Mouse (Mus musculus): Measurements from ENCODE around the gene Zfp467. TPM values are rescaled to one million over a fixed set of nuclear protein-coding genes. Genes with fewer than 3 reads are reported as not detected.

The Zfp467 gene
- polyA plus RNA-seq, 1 experiment from 2014 or later = 1.8 TPM

DNA sequence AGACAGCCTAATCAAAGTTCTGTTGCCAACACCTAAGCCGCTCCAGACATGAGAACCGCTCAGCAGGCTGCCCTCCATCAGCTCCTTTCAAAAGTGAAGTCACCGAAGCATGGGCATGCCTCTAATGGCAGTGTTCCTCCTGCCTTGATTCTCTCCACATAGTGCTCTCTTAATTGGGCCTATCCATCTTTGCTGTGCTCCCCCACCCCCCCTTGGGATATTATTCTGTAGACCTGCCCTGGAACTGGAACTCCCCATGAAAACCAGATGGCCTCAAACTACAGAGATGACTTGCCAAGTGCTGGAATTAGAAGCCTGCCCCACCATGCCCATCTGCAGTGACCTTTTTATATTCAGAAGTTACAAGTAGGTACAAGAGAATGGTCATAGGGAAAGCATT lies 22.3 kb downstream of the Zfp467 start:
- no peaks in the 10 kb centered on the region for H3K27me3 ChIP-seq
- DNase-seq = no peak

GRCm38 (mm10) chr6:48420647-48421046 lies 25.0 kb downstream of the Zfp467 start:
- H3K36me3 ChIP-seq = peaks cover 5% of the 10 kb centered on the region
- H3K4me1 ChIP-seq (replicated peaks) = no peaks in the 10 kb centered on the region
- no peak for ATAC-seq (ENCODE audit: low read depth)
- no peak for DNase-seq
- no peak overlapping the region for H3K4me3 ChIP-seq (replicated peaks)
- H3K27ac ChIP-seq = no peak overlapping the region
- WGBS (ENCODE audit: insufficient replicate concordance) = 5% methylated on average over 2 of the region's 2 CpGs
- H3K9me3 ChIP-seq (replicated peaks) = no peaks in the 10 kb centered on the region
- no peaks in the 10 kb centered on the region for H3K27me3 ChIP-seq
- no peak overlapping the region for H3K9ac ChIP-seq
- H3K4me2 ChIP-seq = no peak overlapping the region

More for the DNA sequence above, 22.3 kb downstream of the Zfp467 start:
- no peak overlapping the region for H3K4me3 ChIP-seq (replicated peaks)
- H3K9me3 ChIP-seq (replicated peaks) = no peaks in the 10 kb centered on the region
- H3K4me1 ChIP-seq (replicated peaks) = no peaks in the 10 kb centered on the region
- no peaks in the 10 kb centered on the region for H3K36me3 ChIP-seq
- H3K4me2 ChIP-seq = no peak overlapping the region
- H3K9ac ChIP-seq = no peak overlapping the region
- 70% methylated on average over 3 of the region's 3 CpGs for WGBS (ENCODE audit: insufficient replicate concordance)
- no peak for ATAC-seq (ENCODE audit: low read depth)
- H3K27ac ChIP-seq = no peak overlapping the region

DNA sequence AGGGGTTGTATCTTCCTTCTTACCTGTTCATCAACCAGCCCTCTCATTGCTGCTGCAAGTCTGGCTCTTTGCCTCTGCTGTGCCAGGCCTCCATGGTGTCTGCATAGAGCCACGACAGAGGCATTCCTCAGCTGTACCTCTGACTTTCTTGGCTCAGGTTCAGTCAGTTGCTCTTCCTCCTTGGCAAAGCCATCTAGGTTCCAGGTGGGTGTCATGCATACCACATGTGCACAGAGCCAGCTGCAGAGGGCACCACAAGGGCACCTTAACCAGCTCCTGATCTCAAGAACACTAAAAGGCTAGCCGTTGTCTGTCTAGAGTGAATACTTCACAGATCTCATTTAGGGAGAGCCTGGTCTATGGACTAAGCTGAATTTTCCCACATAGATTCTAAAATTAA lies 29.1 kb downstream of the Zfp467 start:
- H3K4me2 ChIP-seq = no peak overlapping the region
- DNase-seq (no peak), ATAC-seq (ENCODE audit: low read depth) (no peak)
- no peaks in the 10 kb centered on the region for H3K4me1 ChIP-seq (replicated peaks)
- H3K36me3 ChIP-seq = peaks cover 34% of the 10 kb centered on the region
- 69% methylated on average over 2 of the region's 2 CpGs for WGBS (ENCODE audit: insufficient replicate concordance)
- H3K27me3 ChIP-seq = no peaks in the 10 kb centered on the region
- no peak overlapping the region for H3K9ac ChIP-seq
- H3K9me3 ChIP-seq (replicated peaks) = no peaks in the 10 kb centered on the region
- no peak overlapping the region for H3K27ac ChIP-seq
- no peak overlapping the region for H3K4me3 ChIP-seq (replicated peaks)

DNA sequence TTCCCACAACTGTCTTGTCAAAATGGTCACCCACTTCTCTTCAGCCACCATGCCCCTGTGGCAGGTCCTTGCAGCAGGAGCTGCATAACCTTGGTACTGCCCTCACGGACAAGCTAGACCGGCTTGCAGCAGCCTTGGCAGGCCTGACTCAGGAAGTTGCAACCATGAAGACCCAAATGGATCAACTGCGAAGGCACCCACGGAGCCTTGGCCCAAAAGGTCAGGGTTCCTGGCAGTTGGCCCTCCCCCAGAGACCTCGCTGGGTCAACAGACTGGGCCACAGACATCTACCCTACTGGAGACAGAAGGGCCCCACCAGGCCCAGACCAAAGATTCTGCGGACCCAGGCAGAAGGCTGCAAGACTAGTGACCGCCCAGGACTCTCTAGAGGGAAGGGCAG lies 30.0 kb downstream of the Zfp467 start:
- H3K9me3 ChIP-seq (replicated peaks) = no peaks in the 10 kb centered on the region
- ATAC-seq (ENCODE audit: low read depth) (no peak), DNase-seq (no peak)
- 85% methylated on average over 7 of the region's 7 CpGs for WGBS (ENCODE audit: insufficient replicate concordance)
- H3K36me3 ChIP-seq = peaks cover 35% of the 10 kb centered on the region
- no peaks in the 10 kb centered on the region for H3K4me1 ChIP-seq (replicated peaks)
- no peak overlapping the region for H3K4me3 ChIP-seq (replicated peaks)
- H3K4me2 ChIP-seq = no peak overlapping the region
- H3K9ac ChIP-seq = no peak overlapping the region
- H3K27ac ChIP-seq = no peak overlapping the region
- H3K27me3 ChIP-seq = no peaks in the 10 kb centered on the region

DNA sequence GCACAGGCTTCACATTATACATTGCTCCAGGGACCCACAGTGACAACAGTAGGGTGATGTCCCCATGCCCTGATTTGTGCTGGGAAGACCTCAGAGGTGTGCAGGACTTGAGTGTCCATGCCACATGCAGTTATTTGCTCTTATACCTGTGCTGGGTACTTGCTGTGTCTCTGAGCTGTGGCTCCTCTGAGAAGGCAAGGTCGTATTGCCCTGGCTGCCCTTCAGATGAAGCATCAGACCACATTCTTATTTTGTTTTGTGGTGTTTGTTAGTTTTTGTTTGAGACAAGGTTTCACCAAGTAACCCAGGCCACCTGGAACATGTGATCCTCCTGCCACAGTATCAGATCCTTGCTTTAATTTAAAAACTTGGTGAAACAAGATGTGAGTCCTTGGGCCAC lies 30.7 kb downstream of the Zfp467 start:
- Histone ChIP-seq H3K36me3 (peaks cover 39% of the 10 kb centered on the region), H3K4me1 (replicated peaks) (no peaks in the 10 kb centered on the region), H3K4me3 (replicated peaks) (no peak overlapping the region), H3K9me3 (replicated peaks) (no peaks in the 10 kb centered on the region), H3K27ac (no peak overlapping the region), H3K9ac (no peak overlapping the region), H3K4me2 (no peak overlapping the region), H3K27me3 (no peaks in the 10 kb centered on the region)
- no peak for ATAC-seq (ENCODE audit: low read depth)
- 76% methylated on average over 1 of the region's 1 CpGs for WGBS (ENCODE audit: insufficient replicate concordance)
- DNase-seq = no peak

DNA sequence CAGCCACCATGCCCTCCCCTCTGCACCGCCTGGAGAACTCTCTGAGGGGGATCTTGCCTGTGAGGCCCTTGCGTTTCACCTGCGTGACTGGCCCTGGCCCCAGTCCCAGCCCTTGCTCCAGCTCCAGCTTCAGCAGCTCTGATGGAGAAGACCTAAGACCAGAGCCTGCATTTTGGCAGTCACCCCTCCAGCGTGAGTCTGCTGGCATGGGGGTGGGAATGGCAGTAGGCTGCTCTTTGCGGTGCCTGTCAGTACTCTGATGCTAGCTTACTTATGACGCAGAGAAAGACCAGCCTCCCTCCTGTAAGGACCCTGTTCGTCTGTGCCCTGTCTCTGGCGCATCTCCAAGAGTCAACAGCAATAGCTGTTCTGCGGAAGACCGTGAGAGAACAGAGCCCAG lies 32.5 kb downstream of the Zfp467 start:
- H3K4me3 ChIP-seq (replicated peaks) = no peak overlapping the region
- no peak overlapping the region for H3K4me2 ChIP-seq
- H3K9me3 ChIP-seq (replicated peaks) = no peaks in the 10 kb centered on the region
- no peak overlapping the region for H3K27ac ChIP-seq
- DNase-seq = no peak
- no peaks in the 10 kb centered on the region for H3K4me1 ChIP-seq (replicated peaks)
- WGBS (ENCODE audit: insufficient replicate concordance) = 83% methylated on average over 10 of the region's 10 CpGs
- H3K36me3 ChIP-seq = peaks cover 55% of the 10 kb centered on the region
- no peak overlapping the region for H3K9ac ChIP-seq
- ATAC-seq (ENCODE audit: low read depth) = no peak
- H3K27me3 ChIP-seq = no peaks in the 10 kb centered on the region

- Histone ChIP-seq H3K36me3 (peaks cover 55% of the 10 kb centered on the region), H3K9ac (no peak overlapping the region), H3K27ac (no peak overlapping the region), H3K4me1 (replicated peaks) (no peaks in the 10 kb centered on the region), H3K4me3 (replicated peaks) (no peak overlapping the region), H3K27me3 (no peaks in the 10 kb centered on the region), H3K4me2 (no peak overlapping the region), H3K9me3 (replicated peaks) (no peaks in the 10 kb centered on the region)
- no peak for ATAC-seq (ENCODE audit: low read depth)
- no peak for DNase-seq
- WGBS (ENCODE audit: insufficient replicate concordance) = 75% methylated on average over 3 of the region's 3 CpGs
Observed at GRCm38 (mm10) chr6:48412662-48413061, 33.0 kb downstream of the Zfp467 start.

DNA sequence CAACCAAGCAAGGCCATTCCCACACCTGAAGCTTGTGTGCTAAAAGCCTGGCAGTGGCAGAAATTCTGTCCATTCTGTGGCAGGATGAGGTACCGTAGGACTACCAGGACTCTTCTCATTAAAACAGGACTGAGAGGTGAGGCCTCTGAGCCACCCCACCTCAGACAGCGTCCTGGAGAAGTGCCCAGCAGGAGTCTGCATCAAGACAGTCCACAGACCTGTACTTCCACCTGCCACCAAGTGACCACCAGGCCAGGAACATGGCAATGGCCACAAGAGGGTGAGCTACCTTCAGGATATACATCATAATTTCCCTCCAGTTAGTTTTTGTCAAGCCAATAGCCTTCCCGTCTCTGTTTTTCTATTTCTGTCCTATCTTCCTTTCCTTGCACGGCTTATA lies 33.5 kb downstream of the Zfp467 start:
- ATAC-seq (ENCODE audit: low read depth) (no peak), DNase-seq (no peak)
- Histone ChIP-seq H3K4me1 (replicated peaks) (no peaks in the 10 kb centered on the region), H3K9me3 (replicated peaks) (no peaks in the 10 kb centered on the region), H3K4me2 (no peak overlapping the region), H3K9ac (no peak overlapping the region), H3K4me3 (replicated peaks) (no peak overlapping the region), H3K27me3 (no peaks in the 10 kb centered on the region), H3K36me3 (peaks cover 55% of the 10 kb centered on the region), H3K27ac (no peak overlapping the region)
- 77% methylated on average over 4 of the region's 4 CpGs for WGBS (ENCODE audit: insufficient replicate concordance)

DNA sequence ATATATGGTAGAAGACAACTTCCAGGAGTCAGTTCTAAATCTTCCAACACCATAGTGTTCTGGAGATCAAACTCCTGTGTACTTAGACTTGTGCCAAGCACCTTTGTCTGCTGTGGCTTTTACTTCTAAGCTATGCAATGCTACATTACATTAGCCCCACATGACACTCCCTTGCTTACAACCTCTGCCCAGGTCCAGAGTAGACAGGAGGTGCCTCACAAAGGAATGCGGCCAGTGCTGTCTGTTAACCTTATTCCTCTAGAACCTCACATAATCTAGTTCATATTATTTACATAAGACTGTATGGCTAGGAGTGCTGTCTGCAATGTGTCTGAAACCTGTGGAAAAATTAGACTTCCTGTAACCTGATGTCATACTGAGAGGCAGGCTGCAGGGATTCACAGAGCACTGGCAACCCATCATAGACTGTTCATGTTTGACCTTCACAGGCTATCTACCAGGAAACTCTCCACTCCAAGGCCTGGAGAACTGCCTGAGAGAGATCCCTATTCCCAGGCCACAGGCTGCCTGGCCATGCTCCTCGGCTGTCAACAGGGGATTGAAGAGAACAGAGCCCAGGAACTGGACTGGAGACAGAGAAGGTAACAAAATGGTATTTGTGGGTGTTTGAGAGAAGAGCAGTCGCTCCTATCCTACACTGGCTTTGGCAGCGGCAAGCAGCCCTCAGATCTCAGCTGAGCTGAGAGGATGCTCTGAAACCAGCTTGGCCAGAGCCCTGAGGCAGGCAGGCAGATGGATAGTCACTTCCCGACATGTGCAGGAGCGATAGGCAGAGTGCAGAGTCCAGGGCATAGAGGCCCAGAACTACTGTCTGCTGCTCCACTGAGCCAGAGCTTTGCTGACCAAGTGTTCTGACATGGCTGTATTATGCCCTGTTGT lies 34.2 kb downstream of the Zfp467 start:
- no peaks in the 10 kb centered on the region for H3K9me3 ChIP-seq (replicated peaks)
- H3K4me3 ChIP-seq (replicated peaks) = no peak overlapping the region
- 74% methylated on average over 6 of the region's 6 CpGs for WGBS (ENCODE audit: insufficient replicate concordance)
- ATAC-seq (ENCODE audit: low read depth) (no peak), DNase-seq (no peak)
- no peak overlapping the region for H3K27ac ChIP-seq
- H3K4me1 ChIP-seq (replicated peaks) = no peaks in the 10 kb centered on the region
- peaks cover 57% of the 10 kb centered on the region for H3K36me3 ChIP-seq
- no peaks in the 10 kb centered on the region for H3K27me3 ChIP-seq
- no peak overlapping the region for H3K4me2 ChIP-seq
- H3K9ac ChIP-seq = no peak overlapping the region

DNA sequence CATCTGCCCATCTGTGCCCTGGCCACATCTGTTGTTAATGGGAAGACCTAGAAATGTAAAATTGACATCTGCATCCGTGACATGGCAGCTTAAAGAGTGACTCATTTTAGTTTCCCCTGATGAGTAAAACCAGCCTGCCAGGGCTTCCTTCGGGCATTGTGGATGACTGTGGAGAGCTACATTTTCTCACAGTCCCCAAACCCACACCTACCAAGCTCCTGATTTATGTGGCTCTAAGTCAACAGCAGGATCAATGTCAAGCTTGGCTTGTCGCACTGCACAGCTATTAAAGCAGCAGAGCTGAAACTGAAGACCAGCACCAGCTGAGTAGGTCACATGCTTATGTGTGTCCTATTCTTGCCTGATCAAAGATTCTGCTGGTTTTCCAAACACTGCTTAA lies 35.1 kb downstream of the Zfp467 start:
- no peak for ATAC-seq (ENCODE audit: low read depth)
- H3K4me1 ChIP-seq (replicated peaks) = no peaks in the 10 kb centered on the region
- no peak overlapping the region for H3K9ac ChIP-seq
- no peaks in the 10 kb centered on the region for H3K27me3 ChIP-seq
- no peak overlapping the region for H3K4me2 ChIP-seq
- H3K27ac ChIP-seq = no peak overlapping the region
- 55% methylated on average over 3 of the region's 3 CpGs for WGBS (ENCODE audit: insufficient replicate concordance)
- H3K9me3 ChIP-seq (replicated peaks) = no peaks in the 10 kb centered on the region
- H3K4me3 ChIP-seq (replicated peaks) = no peak overlapping the region
- H3K36me3 ChIP-seq = peaks cover 52% of the 10 kb centered on the region
- DNase-seq = no peak

GRCm38 (mm10) chr6:48409726-48410343 lies 35.8 kb downstream of the Zfp467 start:
- H3K4me1 ChIP-seq (replicated peaks) = no peaks in the 10 kb centered on the region
- H3K9me3 ChIP-seq (replicated peaks) = no peaks in the 10 kb centered on the region
- ATAC-seq (ENCODE audit: low read depth) = no peak
- H3K9ac ChIP-seq = no peak overlapping the region
- 62% methylated on average over 4 of the region's 4 CpGs for WGBS (ENCODE audit: insufficient replicate concordance)
- no peak overlapping the region for H3K4me3 ChIP-seq (replicated peaks)
- H3K27ac ChIP-seq = no peak overlapping the region
- H3K36me3 ChIP-seq = peaks cover 48% of the 10 kb centered on the region
- no peaks in the 10 kb centered on the region for H3K27me3 ChIP-seq
- no peak for DNase-seq
- no peak overlapping the region for H3K4me2 ChIP-seq

DNA sequence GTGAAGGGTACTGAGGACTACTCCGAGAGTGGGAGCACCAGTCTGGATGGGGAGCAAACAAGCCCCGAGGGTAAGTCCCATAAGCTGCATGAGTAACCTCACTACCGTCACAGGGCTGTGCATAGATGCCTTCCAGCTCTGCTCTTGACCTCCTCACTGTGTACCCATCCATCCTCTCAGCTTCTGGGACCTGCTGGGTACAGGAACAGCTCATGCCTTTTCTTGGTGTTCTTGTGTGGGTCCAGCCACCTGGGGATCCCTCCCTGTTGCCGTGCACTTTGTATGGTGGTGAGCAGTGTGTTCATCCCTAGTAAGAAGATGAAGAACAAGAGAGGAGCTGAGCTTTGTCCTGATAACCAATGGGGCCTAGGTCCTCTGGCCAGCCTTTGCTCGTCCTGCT lies 41.6 kb downstream of the Zfp467 start:
- no peaks in the 10 kb centered on the region for H3K27me3 ChIP-seq
- WGBS (ENCODE audit: insufficient replicate concordance) = 73% methylated on average over 5 of the region's 5 CpGs
- ATAC-seq (ENCODE audit: low read depth) (no peak), DNase-seq (no peak)
- no peaks in the 10 kb centered on the region for H3K4me1 ChIP-seq (replicated peaks)
- H3K27ac ChIP-seq = no peak overlapping the region
- no peak overlapping the region for H3K4me3 ChIP-seq (replicated peaks)
- no peak overlapping the region for H3K4me2 ChIP-seq
- H3K9me3 ChIP-seq (replicated peaks) = no peaks in the 10 kb centered on the region
- H3K36me3 ChIP-seq = 0 out of 2 replicates have a peak, but pooled peaks cover 14% of the 10 kb centered on the region
- H3K9ac ChIP-seq = no peak overlapping the region

Measured in liver, embryonic 13.5 days (tissue).